Mouse (Mus musculus) bone marrow macrophage, adult 2 months (primary cell): ENCODE measurements at regions not wholly inside any gene's neighbourhood (a gene's known extent, or its start where the extent isn't known, plus 50 kb on each side); places are given as distances from the start of the nearest gene placed in this dataset.

Experiments used
- H3K27ac ChIP-seq: 2 replicates; pipeline ENCODE4 v1.5.1; 2012; ENCODE audit warnings: low read depth, low read length; ENCODE audit not compliant: insufficient read depth
- H3K4me1 ChIP-seq: 2 replicates; pipeline ENCODE4 v1.6.1; 2012; ENCODE audit warnings: low read length; ENCODE audit not compliant: control insufficient read depth, insufficient read depth
- H3K4me3 ChIP-seq: 2 replicates; pipeline ENCODE4 v1.5.1; 2012; ENCODE audit warnings: mild to moderate bottlenecking, low read length, moderate library complexity; ENCODE audit not compliant: insufficient read depth
- CTCF ChIP-seq: IDR thresholded peaks from 2 replicates; pipeline ENCODE4 v1.5.1; 2012; ENCODE audit warnings: low read depth, mild to moderate bottlenecking, low read length, moderate library complexity
- POLR2A ChIP-seq: IDR thresholded peaks from 2 replicates; pipeline ENCODE4 v1.6.1; 2012; ENCODE audit warnings: mild to moderate bottlenecking, low read depth, low read length, borderline replicate concordance

- no peaks in the 10 kb centered on the region for H3K4me1 ChIP-seq
- H3K27ac ChIP-seq = no peak overlapping the region
- no peak overlapping the region for H3K4me3 ChIP-seq
- no peak for TF ChIP-seq POLR2A
- no peak for TF ChIP-seq CTCF
These were observed 484.3 kb downstream of the Gbe1 start for GRCm38 (mm10) chr16:70798061-70798460.

- TF ChIP-seq CTCF = no peak
- TF ChIP-seq POLR2A = no peak
- Histone ChIP-seq H3K4me3 (no peak overlapping the region), H3K4me1 (no peaks in the 10 kb centered on the region), H3K27ac (peak overlapping the region; percentile 21; the same call in 1 of the 2 replicates)
These were observed 489.8 kb downstream of the Gbe1 start for GRCm38 (mm10) chr16:70803549-70803948.

- no peak overlapping the region for H3K27ac ChIP-seq
- no peak overlapping the region for H3K4me3 ChIP-seq
- no peaks in the 10 kb centered on the region for H3K4me1 ChIP-seq
- TF ChIP-seq POLR2A = no peak
- no peak for TF ChIP-seq CTCF
These were observed 512.2 kb downstream of the Gbe1 start for GRCm38 (mm10) chr16:70825910-70826309.

GRCm38 (mm10) chr16:70835006-70835405 lies 521.3 kb downstream of the Gbe1 start:
- no peak overlapping the region for H3K27ac ChIP-seq
- no peaks in the 10 kb centered on the region for H3K4me1 ChIP-seq
- no peak overlapping the region for H3K4me3 ChIP-seq
- no peak for TF ChIP-seq CTCF
- TF ChIP-seq POLR2A = no peak

GRCm38 (mm10) chr16:70838139-70838538 lies 524.4 kb downstream of the Gbe1 start:
- Histone ChIP-seq H3K4me3 (no peak overlapping the region), H3K27ac (no peak overlapping the region), H3K4me1 (no peaks in the 10 kb centered on the region)
- TF ChIP-seq CTCF (no peak), POLR2A (no peak)

- no peaks in the 10 kb centered on the region for H3K4me1 ChIP-seq
- no peak overlapping the region for H3K4me3 ChIP-seq
- no peak overlapping the region for H3K27ac ChIP-seq
- TF ChIP-seq CTCF = no peak
- TF ChIP-seq POLR2A = no peak
These were observed 554.5 kb downstream of the Gbe1 start for GRCm38 (mm10) chr16:70868241-70868640.

- Histone ChIP-seq H3K4me1 (no peaks in the 10 kb centered on the region), H3K27ac (no peak overlapping the region), H3K4me3 (no peak overlapping the region)
- no peak for TF ChIP-seq CTCF
- no peak for TF ChIP-seq POLR2A
These were observed 555.5 kb downstream of the Gbe1 start for GRCm38 (mm10) chr16:70869205-70869604.

GRCm38 (mm10) chr16:70874080-70874479 lies 560.3 kb downstream of the Gbe1 start:
- H3K4me1 ChIP-seq = no peaks in the 10 kb centered on the region
- no peak overlapping the region for H3K4me3 ChIP-seq
- H3K27ac ChIP-seq = no peak overlapping the region
- no peak for TF ChIP-seq POLR2A
- no peak for TF ChIP-seq CTCF

- no peak overlapping the region for H3K27ac ChIP-seq
These were observed 566.9 kb downstream of the Gbe1 start for GRCm38 (mm10) chr16:70880678-70881077.

GRCm38 (mm10) chr16:70881098-70881850 lies 567.5 kb downstream of the Gbe1 start:
- TF ChIP-seq CTCF (no peak), POLR2A (no peak)
- Histone ChIP-seq H3K27ac (no peak overlapping the region), H3K4me3 (no peak overlapping the region), H3K4me1 (no peaks in the 10 kb centered on the region)

More at GRCm38 (mm10) chr16:70880678-70881077, 566.9 kb downstream of the Gbe1 start:
- TF ChIP-seq CTCF (no peak), POLR2A (no peak)
- Histone ChIP-seq H3K4me3 (no peak overlapping the region), H3K4me1 (no peaks in the 10 kb centered on the region)

GRCm38 (mm10) chr16:70900085-70900484 lies 586.3 kb downstream of the Gbe1 start:
- no peaks in the 10 kb centered on the region for H3K4me1 ChIP-seq
- H3K27ac ChIP-seq = no peak overlapping the region
- no peak for TF ChIP-seq CTCF
- no peak for TF ChIP-seq POLR2A
- no peak overlapping the region for H3K4me3 ChIP-seq
